Mouse (Mus musculus): Measurements from ENCODE around the gene Nsd2.
"Not testable (repeated sequence)": the region's sequence is repeated elsewhere in the genome, so short reads cannot be mapped to it uniquely, and the experiment has no call there.

Gene Nsd2

DNA sequence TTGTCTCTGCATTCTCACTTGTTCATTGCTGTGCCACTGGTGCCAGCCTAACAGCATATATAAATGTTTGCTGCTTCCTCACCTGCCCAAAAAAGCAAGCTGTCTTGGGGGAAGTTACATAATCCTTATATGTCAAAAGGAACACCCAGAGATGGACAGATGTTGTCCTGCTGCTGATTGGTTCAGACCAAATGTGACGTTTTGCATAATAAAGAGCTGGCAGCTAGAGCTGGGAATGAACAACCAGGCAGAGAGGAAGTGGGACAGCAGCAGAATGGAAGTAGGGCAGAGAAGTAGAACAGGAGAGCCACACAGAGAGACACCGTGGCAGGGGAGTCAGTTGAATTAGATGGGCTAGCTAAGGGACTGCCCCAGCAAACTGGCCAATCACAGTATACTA, 111.9 kb downstream of the Nsd2 start:
- peak; percentile 60 for DNase-seq (ENCODE audit: low read depth, low spot score)

DNA sequence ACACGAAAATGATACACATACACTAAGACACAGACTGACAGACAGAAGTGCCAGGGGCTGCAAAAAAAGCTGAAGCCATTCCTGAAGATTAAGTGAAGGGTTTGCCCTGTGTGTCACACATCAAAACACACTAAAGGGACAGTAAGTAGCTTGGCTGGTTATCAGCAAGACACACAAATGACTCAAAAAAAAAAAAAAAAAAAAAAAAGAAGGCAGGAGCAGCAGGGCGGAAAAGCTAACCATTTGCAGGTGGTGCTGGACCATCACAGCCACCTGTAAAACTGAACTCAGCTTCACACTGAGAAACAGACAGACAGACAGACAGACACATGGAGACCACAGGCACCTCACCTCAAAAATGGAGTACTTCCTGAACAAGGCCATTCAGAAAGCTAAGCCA, 113.6 kb downstream of the Nsd2 start:
- DNase-seq (ENCODE audit: low read depth, low spot score), result no peak

DNA sequence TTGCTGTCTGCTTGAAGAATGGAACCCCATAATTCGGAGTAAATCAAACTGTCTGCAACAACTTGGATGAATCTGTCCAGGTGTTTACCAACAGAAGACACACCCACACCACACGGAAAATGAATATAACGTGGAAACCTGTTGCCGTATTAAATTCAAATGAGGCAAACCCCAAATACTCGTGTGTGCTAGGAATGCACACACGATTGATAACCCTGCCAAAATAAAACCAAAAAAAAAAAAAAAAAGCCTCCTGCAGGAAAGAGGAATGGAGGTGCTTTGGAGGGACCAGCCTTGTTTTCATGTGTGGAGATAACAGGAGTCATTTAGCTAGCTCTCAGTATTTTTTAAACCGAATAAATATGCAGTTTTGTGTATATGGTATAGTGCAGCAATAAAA, 114.4 kb downstream of the Nsd2 start:
- DNase-seq (ENCODE audit: low read depth, low spot score), result no peak

DNA sequence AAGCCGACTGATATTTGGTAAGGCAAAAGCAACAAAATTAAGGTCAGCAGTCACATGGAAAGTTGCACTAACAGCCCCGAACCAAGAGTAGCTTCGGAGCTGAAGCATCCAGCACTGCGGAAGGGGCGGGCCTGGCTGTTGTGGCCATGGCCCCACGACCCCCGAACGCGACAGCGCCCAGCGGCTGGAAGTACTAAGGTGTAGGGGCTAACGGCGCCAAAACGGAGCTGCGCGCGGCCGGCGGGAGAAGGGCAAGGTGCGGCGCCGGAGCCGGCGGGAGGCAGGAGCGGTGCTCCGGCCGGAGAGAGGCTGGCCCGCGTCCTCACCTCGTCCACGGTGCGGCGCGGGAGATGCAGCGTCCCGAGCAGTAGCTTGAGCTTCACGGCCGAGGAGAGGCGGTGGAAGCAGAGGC, 115.2 kb downstream of the Nsd2 start:
- DNase-seq (ENCODE audit: low read depth, low spot score), result no peak

DNA sequence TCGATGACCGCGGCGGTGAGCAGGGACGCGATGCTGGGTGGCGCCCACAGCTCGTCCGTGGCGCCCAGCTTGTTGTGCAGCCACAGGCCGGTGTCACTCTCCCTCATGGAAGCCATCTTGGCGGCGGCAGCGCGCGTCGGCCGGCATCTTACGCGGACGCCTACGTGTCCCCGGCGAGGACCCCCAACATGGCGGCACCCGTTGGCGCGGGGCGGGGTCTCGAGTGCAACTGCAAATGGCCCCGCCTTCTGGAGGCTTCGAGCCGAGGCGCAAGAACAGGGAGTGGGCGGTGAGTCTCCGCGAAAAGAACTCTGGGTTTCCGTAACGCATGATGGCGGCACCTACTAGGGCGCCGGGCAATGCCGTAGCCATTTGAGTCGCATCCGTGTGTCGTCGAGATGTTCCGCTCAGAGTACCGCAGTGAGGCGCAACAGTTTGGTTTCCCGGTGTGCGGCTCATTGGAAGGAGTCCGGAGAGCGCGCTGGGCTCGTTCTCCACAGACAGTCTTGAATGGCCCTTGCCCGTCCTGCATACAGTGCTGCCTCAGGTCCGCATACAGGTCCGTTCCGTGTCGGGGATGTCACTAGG, 115.7 kb downstream of the Nsd2 start, which contains the start of gene Nelfa:
TSS of gene Nelfa (minus strand) at position 294 of the 588 bp plus-strand sequence.
- DNase-seq (ENCODE audit: low read depth, low spot score), result peak; percentile 100

DNA sequence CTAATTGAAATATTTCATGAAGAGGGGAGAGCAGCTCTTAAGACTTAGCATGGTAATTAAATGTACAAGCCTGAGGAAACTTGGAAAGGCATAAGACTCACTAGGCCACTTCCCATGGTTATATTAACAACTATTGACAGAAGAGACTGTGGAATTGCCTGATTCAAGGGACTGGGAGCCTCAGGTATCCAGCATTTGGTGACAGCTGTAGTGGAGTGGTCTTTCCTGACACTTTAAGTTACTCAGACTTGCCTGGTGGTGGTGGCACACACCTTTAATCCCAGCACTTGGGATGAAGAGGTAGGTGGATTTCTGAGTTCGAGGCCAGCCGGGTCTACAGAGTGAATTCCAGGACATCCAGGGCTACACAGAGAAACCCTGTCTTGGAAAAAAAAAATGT, 116.7 kb downstream of the Nsd2 start:
- DNase-seq (ENCODE audit: low read depth, low spot score), result no peak

DNA sequence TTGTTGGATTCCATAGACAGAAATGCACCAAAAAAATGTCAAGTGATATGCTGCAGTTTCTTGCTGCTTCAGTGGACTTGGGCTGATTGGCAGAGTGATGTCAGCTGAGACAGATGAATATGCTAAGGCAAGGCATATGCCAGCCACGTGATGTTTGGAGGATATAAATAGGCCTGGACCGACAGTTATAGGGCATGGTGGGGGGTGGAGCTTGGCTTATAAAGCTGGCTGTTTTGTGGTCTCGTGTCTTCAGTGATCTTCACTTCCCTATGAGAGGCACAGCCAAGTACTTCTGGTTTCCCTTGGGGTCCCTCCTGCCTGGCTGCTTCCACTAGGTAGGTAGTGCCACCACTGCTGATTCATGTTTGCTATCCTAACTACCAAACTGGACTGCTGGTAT, 117.9 kb downstream of the Nsd2 start:
- no peak for DNase-seq (ENCODE audit: low read depth, low spot score)

DNA sequence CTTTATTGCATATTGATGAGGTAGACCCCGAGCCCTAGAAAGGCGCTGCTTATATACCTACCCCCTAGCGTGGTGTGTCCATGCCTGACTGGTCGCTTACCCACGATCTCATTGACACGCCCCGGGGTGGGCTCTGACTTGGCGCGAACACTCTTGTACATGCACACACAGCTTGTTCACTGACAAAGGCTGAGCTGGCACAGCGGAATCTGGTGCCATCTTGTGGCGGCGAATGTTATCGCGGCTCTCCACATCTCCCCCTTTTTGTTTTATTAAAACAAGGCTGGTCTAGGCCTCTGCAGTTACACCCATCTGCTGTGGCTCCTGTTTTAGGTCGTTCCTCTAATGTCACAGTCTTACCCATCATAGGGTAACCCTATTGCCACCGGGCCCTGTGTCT, 126.5 kb downstream of the Nsd2 start:
- DNase-seq (ENCODE audit: low read depth, low spot score), result not testable (repeated sequence)

Data from brain, adult 2 months (tissue).